Mouse (Mus musculus) stomach, postnatal 0 days (tissue): ENCODE data around the gene Armc5.

Source experiments
- CTCF ChIP-seq: IDR thresholded peaks from 2 replicates; pipeline ENCODE4 v1.5.1; 2016; ENCODE audit warnings: antibody characterized with exemption, low read depth, mild to moderate bottlenecking, moderate library complexity
- EP300 ChIP-seq: optimal IDR thresholded peaks from 2 replicates; pipeline ENCODE3; 2016; ENCODE audit warnings: antibody characterized with exemption

DNA sequence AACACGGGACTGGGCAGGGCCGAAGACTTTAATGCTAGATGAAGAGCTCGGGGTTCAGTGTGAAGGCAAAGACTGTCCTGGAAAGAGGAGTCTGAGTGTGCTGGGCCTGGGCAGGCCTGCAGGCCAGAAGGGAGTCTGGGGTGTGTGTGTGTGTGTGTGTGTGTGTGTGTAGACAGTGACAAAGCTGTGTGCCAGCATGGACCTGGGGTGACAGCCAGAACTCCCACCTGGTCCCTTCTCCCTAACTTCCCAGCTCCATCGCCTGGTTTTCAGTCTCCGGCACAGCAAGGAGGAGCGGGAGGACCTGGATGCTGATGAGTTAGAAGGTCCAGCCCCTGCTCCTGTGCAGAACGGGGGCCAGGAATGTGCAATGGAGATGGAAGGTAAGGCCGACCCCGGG lies 34.4 kb downstream of the Armc5 start:
- TF ChIP-seq CTCF (no peak), EP300 (no peak)
